Mouse (Mus musculus) erythroblast, embryonic 14.5 days (primary cell): ENCODE data around the gene Ror1. TPM values are rescaled to one million over a fixed set of nuclear protein-coding genes. Genes with fewer than 3 reads are reported as not detected.

Experiments used
- H3K27me3 ChIP-seq: 2 replicates; pipeline ENCODE4 v1.6.1; 2012; ENCODE audit warnings: inconsistent platforms; ENCODE audit not compliant: control insufficient read depth
- H3K36me3 ChIP-seq: 2 replicates; pipeline ENCODE4 v1.6.1; 2012; ENCODE audit warnings: mild to moderate bottlenecking, inconsistent platforms; ENCODE audit not compliant: control insufficient read depth
- H3K4me1 ChIP-seq: 2 replicates; pipeline ENCODE4 v1.6.1; 2012; ENCODE audit warnings: inconsistent platforms; ENCODE audit not compliant: control insufficient read depth
- H3K4me3 ChIP-seq: replicated peaks from 2 replicates; pipeline ENCODE3; 2012; ENCODE audit warnings: moderate library complexity, mild to moderate bottlenecking, inconsistent platforms
- H3K9me3 ChIP-seq: 2 replicates; pipeline ENCODE4 v1.6.1; 2012; ENCODE audit warnings: low read length, inconsistent platforms, mixed read lengths; ENCODE audit not compliant: control insufficient read depth
- GATA1 ChIP-seq: IDR thresholded peaks from 2 replicates; pipeline ENCODE4 v1.6.1; 2012; ENCODE audit warnings: low read length, inconsistent platforms, mixed read lengths
- TAL1 ChIP-seq: IDR thresholded peaks from 3 replicates; pipeline ENCODE4 v1.6.1; 2012; ENCODE audit warnings: low read length, inconsistent platforms, mixed read lengths
- polyA plus RNA-seq: library from polyadenylated mRNA; stranded (reverse); fragments of >175 nt; gene quantifications from 2 replicates; pipeline ENCODE4 v1.2.3, GENCODE M21; 2012

Gene Ror1
- polyA plus RNA-seq, 1 experiment, result not detected

- TF ChIP-seq GATA1, result no peak
- no peak for TF ChIP-seq TAL1
- H3K27me3 ChIP-seq, result no peaks in the 10 kb centered on the region
Measured at GRCm38 (mm10) chr4:100271736-100272127, 176.1 kb downstream of the Ror1 start.

GRCm38 (mm10) chr4:100273356-100273755, 177.8 kb downstream of the Ror1 start:
- H3K36me3 ChIP-seq, result no peaks in the 10 kb centered on the region
- TF ChIP-seq TAL1 (no peak), GATA1 (no peak)
- H3K4me1 ChIP-seq, result no peaks in the 10 kb centered on the region
- no peaks in the 10 kb centered on the region for H3K27me3 ChIP-seq
- no peak overlapping the region for H3K4me3 ChIP-seq
- H3K9me3 ChIP-seq, result no peaks in the 10 kb centered on the region

More at GRCm38 (mm10) chr4:100271736-100272127, 176.1 kb downstream of the Ror1 start:
- H3K9me3 ChIP-seq, result no peaks in the 10 kb centered on the region
- no peak overlapping the region for H3K4me3 ChIP-seq
- H3K4me1 ChIP-seq, result no peaks in the 10 kb centered on the region
- no peaks in the 10 kb centered on the region for H3K36me3 ChIP-seq

- no peaks in the 10 kb centered on the region for H3K4me1 ChIP-seq
- no peak for TF ChIP-seq TAL1
- no peak for TF ChIP-seq GATA1
- H3K36me3 ChIP-seq, result no peaks in the 10 kb centered on the region
- H3K27me3 ChIP-seq, result no peaks in the 10 kb centered on the region
- H3K9me3 ChIP-seq, result no peaks in the 10 kb centered on the region
- H3K4me3 ChIP-seq, result no peak overlapping the region
Measured at GRCm38 (mm10) chr4:100273807-100274480, 178.4 kb downstream of the Ror1 start.

GRCm38 (mm10) chr4:100276482-100276881, 180.9 kb downstream of the Ror1 start:
- no peak for TF ChIP-seq TAL1
- no peak for TF ChIP-seq GATA1
- no peaks in the 10 kb centered on the region for H3K27me3 ChIP-seq
- H3K4me1 ChIP-seq, result no peaks in the 10 kb centered on the region
- no peaks in the 10 kb centered on the region for H3K36me3 ChIP-seq
- no peaks in the 10 kb centered on the region for H3K9me3 ChIP-seq
- no peak overlapping the region for H3K4me3 ChIP-seq

- no peak for TF ChIP-seq GATA1
- no peak for TF ChIP-seq TAL1
- no peaks in the 10 kb centered on the region for H3K36me3 ChIP-seq
- H3K4me3 ChIP-seq, result no peak overlapping the region
- H3K27me3 ChIP-seq, result no peaks in the 10 kb centered on the region
- H3K4me1 ChIP-seq, result no peaks in the 10 kb centered on the region
- H3K9me3 ChIP-seq, result no peaks in the 10 kb centered on the region
Measured at GRCm38 (mm10) chr4:100276970-100277369, 181.4 kb downstream of the Ror1 start.

GRCm38 (mm10) chr4:100283171-100283880, 187.7 kb downstream of the Ror1 start:
- Histone ChIP-seq H3K9me3 (0 out of 2 replicates have a peak, but pooled peaks cover 2% of the 10 kb centered on the region), H3K36me3 (no peaks in the 10 kb centered on the region), H3K4me3 (no peak overlapping the region), H3K4me1 (no peaks in the 10 kb centered on the region), H3K27me3 (no peaks in the 10 kb centered on the region)
- TF ChIP-seq GATA1, result no peak
- no peak for TF ChIP-seq TAL1

- H3K36me3 ChIP-seq, result no peaks in the 10 kb centered on the region
- TF ChIP-seq TAL1, result no peak
- TF ChIP-seq GATA1, result no peak
- no peaks in the 10 kb centered on the region for H3K27me3 ChIP-seq
- 0 out of 2 replicates have a peak, but pooled peaks cover 2% of the 10 kb centered on the region for H3K9me3 ChIP-seq
- H3K4me1 ChIP-seq, result no peaks in the 10 kb centered on the region
- H3K4me3 ChIP-seq, result no peak overlapping the region
Measured at GRCm38 (mm10) chr4:100284528-100284927, 188.9 kb downstream of the Ror1 start.

- Histone ChIP-seq H3K4me1 (no peaks in the 10 kb centered on the region), H3K36me3 (no peaks in the 10 kb centered on the region), H3K4me3 (no peak overlapping the region), H3K9me3 (0 out of 2 replicates have a peak, but pooled peaks cover 2% of the 10 kb centered on the region), H3K27me3 (no peaks in the 10 kb centered on the region)
- TF ChIP-seq GATA1 (no peak), TAL1 (no peak)
Measured at GRCm38 (mm10) chr4:100286111-100286541, 190.5 kb downstream of the Ror1 start.

GRCm38 (mm10) chr4:100286800-100287199, 191.2 kb downstream of the Ror1 start:
- TF ChIP-seq TAL1 (no peak), GATA1 (no peak)
- Histone ChIP-seq H3K4me3 (no peak overlapping the region), H3K9me3 (0 out of 2 replicates have a peak, but pooled peaks cover 2% of the 10 kb centered on the region), H3K36me3 (no peaks in the 10 kb centered on the region), H3K4me1 (no peaks in the 10 kb centered on the region), H3K27me3 (no peaks in the 10 kb centered on the region)
